Mouse (Mus musculus) right cerebral cortex, postnatal 10 days (tissue): Measurements from ENCODE around the gene Rph3a.
A peak's percentile ranks its signal among the peaks of the same experiment; 100 is the strongest.

Source experiments
- DNase-seq, 2 experiments: peaks; one replicate each; pipeline ENCODE4 v3.0.0; 2021; ENCODE audit warnings: low spot score in 2 of 2

Rph3a gene

GRCm38 (mm10) chr5:121009811-121010569 is at the start of gene Rph3a:
TSS of gene Rph3a (minus strand) at chr5:121010092.
- DNase-seq = peak; percentile 52 to 74

GRCm38 (mm10) chr5:121058261-121058660 is 48.4 kb upstream of the Rph3a start:
- no peak for DNase-seq

GRCm38 (mm10) chr5:121053886-121054285 is 44.0 kb upstream of the Rph3a start:
- DNase-seq = peak in 1 of 2 experiments; percentile 37

DNA sequence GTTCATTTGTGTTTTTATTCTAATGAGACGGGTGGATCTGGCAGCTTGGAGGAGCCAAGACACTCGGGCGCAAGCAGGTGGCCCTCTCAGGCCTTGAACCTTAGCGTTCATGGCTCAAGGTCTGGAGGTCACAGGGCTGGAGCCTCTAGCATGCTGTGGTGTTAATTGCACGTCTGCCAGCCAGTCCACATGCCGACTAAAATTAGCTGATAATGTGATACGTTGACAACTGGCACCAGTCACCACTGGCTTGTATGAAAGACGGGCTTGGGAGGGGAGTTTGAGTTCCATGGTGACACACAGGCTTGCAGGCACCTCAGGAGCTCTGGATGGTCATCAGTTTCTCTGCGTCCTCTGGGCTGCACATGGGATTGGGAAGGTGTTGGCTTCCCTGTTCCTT is 31.9 kb upstream of the Rph3a start:
- DNase-seq = no peak

- no peak for DNase-seq
These were observed 29.6 kb upstream of the Rph3a start for GRCm38 (mm10) chr5:121039465-121039864.

DNA sequence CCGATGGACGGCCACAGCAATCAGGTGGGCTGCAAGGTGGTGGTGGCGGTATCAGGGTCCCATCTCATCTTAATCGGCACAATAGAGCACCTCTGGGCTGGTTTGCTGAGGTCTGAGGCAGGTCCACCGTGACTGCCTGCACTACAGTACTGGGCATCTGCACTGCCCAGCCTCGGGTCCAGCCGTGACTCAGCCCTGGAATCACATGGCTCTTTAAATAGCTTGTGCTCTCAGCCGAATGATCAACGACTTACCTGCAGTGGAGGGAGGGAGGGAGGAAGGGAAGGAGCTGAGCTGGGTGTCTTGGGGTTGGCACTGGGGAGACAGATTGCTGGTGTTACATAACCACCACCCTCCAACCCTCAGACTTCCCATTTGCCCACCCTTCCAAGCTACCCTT is 20.3 kb upstream of the Rph3a start:
- DNase-seq = no peak

GRCm38 (mm10) chr5:121019505-121019904 is 9.6 kb upstream of the Rph3a start:
- DNase-seq = peak in 1 of 2 experiments; percentile 76

- DNase-seq = no peak
These were observed 7.8 kb upstream of the Rph3a start for GRCm38 (mm10) chr5:121017699-121018098.

DNA sequence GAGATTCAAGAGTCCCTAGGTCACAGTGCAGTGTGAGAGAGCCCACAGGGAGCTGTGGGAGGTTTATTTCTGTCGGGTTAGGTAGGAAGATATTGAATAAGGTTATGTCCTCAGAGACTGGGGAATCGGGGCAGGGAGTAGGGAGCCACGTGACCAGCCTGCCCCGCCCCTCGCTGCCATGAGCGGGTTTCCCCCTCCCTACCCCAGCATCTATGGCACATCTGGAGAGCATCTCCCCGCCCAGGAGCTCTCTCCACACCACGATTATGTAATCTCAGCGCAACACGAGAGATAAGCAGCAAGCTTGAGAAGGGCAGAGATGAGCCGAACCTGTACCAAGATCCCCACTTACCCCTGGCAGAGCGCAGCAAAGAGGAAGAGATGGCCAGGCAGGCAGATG is 6.5 kb upstream of the Rph3a start:
- no peak for DNase-seq

DNA sequence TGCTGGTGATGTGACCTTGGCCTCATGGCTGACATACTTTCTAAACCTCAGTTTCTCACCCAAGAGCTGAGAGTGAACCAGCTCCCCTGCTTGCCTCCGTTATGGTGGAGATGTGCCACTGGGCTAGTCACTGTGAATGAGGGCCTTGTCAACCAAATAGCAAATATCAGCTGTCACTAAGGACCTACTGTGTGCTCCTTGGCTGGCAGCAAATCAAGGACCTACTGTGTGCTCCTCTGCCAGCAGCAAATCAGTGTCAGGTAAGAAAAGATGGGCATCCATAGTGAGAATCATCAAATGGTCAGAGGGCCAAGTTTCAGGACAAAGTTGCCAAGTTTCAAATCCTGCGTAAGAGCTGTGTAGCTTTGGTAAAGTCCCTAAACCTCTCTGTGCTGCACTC is 4.6 kb upstream of the Rph3a start:
- no peak for DNase-seq

GRCm38 (mm10) chr5:121011962-121012361 is 2.1 kb upstream of the Rph3a start:
- peak in 1 of 2 experiments; percentile 61 for DNase-seq

DNA sequence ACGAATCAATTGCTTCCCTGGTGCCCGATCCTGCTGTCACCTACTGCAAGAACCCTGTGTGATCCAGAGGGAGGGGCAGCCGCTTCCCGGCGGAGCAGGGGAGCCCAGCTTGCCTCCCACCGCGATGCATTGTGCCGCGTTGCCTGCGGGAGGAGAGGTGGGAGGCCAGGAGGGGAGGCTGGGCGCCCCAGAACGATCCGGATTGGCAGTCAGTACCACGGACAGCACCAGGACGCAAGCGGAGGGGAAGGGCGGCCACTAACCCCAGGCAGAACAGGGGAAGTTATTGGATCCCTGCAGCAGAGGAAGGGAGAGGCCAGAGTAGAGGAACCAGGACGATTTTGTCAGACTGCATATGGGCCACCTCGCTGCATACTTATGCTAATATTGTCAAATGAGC is 486 bp downstream of the Rph3a start:
- peak; percentile 78 to 81 for DNase-seq

GRCm38 (mm10) chr5:121008411-121009239 is 1.3 kb downstream of the Rph3a start:
- DNase-seq = peak; percentile 79

DNA sequence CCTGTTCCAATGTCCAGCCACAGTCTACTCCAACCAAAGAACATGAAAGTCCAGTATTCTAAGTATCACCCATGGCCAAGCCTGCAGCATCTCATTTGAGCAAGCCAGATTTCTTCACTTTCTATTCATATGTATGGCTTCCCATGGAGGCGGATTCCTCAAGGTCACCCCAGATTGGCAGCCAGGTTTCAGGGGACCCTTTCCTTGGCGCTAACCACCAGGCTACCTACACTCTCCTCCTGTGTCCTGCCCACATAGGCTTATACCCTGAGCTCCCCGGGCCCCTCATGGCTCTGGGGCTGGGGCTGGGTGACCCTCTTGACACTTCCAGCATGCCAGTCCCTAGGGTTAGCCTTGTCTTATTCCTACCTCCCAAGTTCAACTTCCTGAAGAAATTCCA is 2.3 kb downstream of the Rph3a start:
- DNase-seq = no peak

DNA sequence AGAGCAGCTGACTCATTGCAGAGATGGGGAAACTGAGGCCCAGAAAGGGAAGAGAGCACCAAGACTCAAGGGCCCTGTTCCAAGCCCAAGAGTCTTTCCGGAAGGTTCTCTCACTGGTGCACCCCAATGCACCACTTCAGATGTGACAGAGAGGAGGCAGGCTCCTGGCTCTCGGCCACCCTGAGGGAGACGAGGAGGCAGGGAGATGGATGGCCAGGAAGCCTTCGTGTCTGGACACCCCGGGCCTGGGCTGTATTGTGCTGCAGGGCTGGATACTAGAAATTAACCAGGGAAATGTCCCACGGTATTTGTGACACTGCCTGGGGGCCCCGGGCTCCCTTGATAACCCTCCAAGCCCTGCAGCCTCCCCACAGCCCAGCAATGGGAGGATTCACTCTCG is 2.8 kb downstream of the Rph3a start:
- no peak for DNase-seq

DNA sequence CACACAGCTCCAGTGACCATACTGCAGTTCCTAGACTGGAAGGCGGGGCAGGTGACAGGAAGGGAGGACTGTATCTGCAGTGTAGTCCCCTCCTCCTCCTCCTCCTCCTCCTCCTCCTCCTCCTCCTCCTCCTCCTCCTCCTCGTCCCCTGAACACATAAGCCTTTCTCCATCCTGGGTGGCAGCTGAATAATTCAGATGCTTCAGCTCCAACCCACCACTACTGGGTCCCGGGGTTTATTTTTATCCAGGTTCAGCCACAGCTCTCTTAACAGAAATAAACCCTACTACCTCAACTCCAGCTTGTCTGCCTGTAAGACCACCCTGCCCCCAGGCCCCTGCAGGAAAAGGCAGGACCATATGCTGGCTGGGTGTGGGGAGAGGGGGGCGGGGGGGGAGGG is 3.7 kb downstream of the Rph3a start:
- DNase-seq = no peak

DNA sequence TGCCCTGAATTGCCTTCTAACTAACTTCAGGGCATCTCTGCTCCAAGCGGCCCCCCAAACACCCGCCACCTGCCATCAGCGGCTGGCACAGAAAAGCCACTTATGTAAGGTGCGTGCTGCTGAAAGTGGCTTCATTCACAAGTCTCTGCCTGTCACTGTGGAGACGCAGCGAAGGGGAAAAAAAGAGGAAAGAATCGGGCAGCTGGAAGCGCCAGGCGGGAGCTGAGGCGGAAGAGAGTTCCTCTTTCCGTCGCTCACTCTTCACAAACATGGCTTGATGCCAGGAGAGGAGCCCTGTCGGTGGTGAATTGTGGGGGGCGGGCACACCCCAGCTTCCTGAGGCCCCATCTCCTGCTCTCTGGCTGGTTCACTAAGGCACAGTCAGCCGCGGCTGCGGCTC is 6.1 kb downstream of the Rph3a start:
- DNase-seq = peak in 1 of 2 experiments; percentile 64

GRCm38 (mm10) chr5:120999573-120999972 is 10.3 kb downstream of the Rph3a start:
- no peak for DNase-seq

DNA sequence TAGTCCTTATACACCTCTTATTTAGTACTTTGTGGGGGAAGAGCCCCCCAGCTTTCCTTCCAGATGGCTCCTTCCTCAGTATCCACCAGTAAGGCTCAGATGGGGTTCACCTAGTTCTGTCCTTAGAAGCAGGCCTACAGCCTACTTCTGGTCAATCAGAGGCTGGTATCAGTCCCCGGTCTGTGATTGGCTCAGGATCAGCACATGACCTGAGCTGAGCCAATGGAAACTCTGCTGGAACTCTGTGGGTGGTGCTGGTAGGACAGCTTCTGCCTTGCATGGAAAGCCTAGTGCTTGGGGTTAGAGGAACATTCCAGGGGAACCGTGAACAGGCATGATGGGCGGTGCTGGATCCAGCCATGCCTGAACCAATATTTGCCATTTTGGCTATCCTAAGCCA is 21.5 kb downstream of the Rph3a start:
- DNase-seq = no peak

GRCm38 (mm10) chr5:120983029-120983428 is 26.9 kb downstream of the Rph3a start:
- DNase-seq = no peak

DNA sequence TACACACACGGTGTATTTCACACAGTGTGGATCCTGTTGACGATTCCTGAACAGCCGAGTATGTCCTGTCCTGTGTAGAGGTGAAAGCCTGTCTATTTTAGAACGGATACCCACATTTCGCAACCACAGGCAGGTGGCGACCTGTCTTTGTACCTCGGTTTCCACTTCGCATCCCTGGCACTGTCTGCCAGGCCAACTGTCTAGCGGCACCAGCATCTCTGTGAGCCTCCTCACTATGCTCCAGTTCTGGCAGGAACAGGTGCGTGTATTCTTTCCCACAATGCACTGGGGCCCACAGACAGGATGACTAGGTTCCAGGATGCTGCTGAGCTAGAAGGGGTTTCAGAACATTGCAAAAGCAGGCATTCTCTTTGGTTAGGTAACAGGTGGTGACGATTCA is 28.7 kb downstream of the Rph3a start:
- no peak for DNase-seq

GRCm38 (mm10) chr5:120980116-120980515 is 29.8 kb downstream of the Rph3a start:
- no peak for DNase-seq

DNA sequence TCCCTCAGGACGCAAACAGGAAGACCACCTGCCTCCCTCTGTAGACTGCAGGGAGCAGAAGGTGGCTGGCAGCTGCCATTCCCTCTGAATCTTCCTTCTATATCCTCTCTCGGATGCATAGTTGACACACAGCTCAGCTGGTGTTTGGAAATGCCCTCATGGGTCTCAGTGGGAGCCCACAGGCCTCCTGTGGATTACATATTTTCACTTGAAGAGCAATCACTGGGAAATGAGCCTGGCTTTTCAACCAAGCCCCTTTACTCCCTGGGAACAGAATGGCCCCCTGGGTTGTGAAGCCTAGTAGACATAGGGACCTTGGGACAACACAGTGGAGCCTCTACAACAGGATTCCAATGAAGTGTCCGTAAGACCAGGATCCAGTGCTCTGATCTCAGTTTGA is 33.8 kb downstream of the Rph3a start:
- DNase-seq = no peak
